Mouse (Mus musculus): ENCODE results near the gene Gm28044.
"Not testable (repeated sequence)": the region's sequence is repeated elsewhere in the genome, so short reads cannot be mapped to it uniquely, and the experiment has no call there.

Gene Gm28044

DNA sequence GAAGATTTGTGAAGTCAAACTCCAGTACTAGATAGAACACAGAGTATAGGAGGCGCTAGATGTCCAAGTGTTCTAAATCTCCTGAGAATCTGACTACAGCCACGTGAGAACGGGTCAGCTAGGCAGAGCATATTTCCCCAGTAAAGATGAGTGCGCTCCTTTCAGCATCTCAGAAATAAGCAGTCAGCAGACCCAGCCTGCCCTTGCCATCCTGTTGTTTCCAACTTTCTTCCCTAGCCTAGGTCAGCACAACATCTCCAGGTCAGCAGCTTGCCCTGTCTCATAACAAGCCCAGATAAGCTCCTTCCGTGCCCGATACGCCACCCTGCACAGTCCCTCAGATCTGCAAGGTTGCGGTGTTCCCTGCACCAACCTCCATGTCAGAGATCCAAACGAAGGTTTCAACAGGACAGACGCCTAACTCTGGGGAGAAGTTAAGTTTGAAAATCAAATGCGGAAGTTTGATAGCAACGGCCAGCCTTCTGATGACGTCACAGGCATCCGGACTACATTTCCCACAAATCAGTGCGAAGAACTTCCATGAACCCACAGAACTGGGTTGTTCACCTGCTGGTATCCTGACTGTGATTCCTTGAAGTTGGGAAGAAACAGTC, at the start of gene Gm28044, which contains the start of gene Zfp953:
Gene Gm28044 (minus strand): TSS at position 406 of the 614 bp plus-strand sequence.
Gene Zfp953 (minus strand): TSS at position 475 of the 614 bp plus-strand sequence.
- ChIA-PET CTCF (no interaction called here), POLR2A (interaction anchor here in 2 of 4 experiments (0.6 to 1.7 kb wide), 12 partner anchors 12 to 364 kb away, joined by 3 to 7 read pairs (median 4); partner anchors contain the start of genes Zfp457 (in 2 of the 2), Zfp595 (in 2 of the 2), Gm28041 (in 1 of the 2) and Zfp429 (in 1 of the 2))

DNA sequence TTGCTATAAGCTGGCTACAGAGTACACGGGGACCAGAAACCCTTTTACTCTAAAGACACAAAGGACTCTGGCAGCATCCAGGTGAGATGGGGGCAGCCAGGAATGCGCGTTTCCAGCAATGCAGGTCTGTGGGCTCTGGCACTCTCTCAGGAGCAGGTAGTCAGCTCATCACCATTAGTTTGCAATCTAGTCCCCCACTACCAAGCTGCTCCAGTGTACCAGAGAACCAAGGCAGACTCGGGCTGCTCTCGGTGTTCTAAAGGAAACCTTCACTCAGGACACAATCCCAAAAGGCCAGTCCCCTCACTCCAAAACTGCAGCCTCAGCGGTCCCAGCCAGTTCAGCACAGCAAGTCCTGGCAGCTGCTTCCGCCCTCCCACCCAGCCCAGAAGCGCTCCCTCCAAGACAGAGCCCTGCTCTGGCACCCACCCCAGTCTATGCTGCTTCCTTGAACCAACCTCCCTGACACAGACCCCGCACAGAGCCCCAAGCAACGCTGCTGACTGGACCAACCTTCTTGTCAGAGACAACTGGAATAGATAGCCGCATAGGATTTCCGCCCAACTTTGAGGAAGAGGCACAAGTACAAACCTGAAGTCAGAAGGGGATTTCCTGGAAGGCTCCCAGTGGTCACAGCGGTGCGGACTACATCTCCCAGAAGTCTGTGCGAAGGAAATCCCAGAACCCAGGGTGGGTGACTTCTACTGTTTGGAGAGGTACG, 39.0 kb upstream of the Gm28044 start, which contains the start of gene Zfp429:
Gene Zfp429 (minus strand): TSS at position 637 of the 721 bp plus-strand sequence.
- POLR2A ChIA-PET = interaction anchor here in 3 of 4 experiments (0.7 to 1.7 kb wide), 8 partner anchors 21 to 228 kb away, joined by 3 to 18 read pairs (median 4); partner anchors contain the start of genes Gm28041 (in 3 of the 3), Zfp456 (in 3 of the 3), Gm28044 (in 1 of the 3) and Zfp874a (in 1 of the 3)
- CTCF ChIA-PET = not testable (repeated sequence)

DNA sequence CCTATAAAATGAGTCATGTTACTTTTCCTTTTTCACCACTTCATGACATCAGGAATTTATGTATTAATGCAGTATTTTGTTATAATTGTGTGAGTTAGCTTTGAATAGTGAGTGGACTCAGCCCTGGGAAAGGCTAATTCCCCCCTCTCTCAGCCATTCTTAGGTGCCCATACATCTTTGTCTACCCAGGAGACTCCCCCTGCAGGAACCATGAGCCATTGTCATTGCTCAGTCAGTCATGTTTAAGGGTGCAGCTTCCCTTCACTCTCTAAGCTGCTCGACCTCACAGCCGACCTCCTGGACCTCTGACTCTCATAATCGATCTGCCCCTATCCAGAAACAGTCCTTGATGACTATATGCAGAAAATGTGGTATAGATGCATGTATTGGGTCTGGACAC, 15.9 kb upstream of the Gm28044 start:
- CTCF ChIA-PET = not testable (repeated sequence)
- POLR2A ChIA-PET = interaction anchor here in 1 of 4 experiments (0.9 to 1.5 kb wide), 3 partner anchors 28 to 107 kb away, joined by 3 to 4 read pairs (median 3); no protein-coding TSS in a partner anchor

DNA sequence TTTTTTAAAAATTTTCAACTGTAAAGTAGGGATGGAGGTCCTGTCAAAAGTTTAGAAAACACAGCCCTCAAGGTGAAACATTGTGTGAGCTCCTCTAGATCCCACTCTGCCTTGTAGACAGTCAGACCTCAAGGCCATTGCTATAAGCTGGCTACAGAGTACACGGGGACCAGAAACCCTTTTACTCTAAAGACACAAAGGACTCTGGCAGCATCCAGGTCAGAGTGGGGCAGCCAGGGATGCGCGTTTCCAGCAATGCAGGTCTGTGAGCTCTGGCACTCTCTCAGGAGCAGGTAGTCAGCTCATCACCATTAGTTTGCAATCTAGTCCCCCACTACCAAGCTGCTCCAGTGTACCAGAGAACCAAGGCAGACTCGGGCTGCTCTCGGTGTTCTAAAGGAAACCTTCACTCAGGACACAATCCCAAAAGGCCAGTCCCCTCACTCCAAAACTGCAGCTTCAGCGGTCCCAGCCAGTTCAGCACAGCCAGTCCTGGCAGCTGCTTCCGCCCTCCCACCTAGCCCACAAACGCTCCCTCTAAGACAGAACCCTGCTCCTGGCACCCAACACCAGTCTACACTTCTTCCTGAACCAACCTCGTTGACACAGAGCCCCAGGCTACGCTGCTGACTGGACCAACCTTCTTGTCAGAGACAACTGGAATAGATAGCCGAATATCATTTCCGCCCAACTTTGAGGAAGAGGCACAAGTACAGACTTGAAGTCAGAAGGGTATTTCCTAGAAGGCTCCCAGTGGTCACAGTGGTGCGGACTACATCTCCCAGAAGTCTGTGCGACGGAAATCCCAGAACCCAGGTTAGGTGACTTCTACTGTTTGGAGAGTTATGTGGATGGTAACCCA, 14.9 kb upstream of the Gm28044 start, which contains the start of the genes Gm28041 and Zfp456:
Gene Gm28041 (minus strand): TSS at position 684 of the 862 bp plus-strand sequence.
Gene Zfp456 (minus strand): TSS at position 761 of the 862 bp plus-strand sequence.
- POLR2A ChIA-PET = interaction anchor here in 3 of 4 experiments (0.5 to 2.0 kb wide), 15 partner anchors 11 to 202 kb away, joined by 3 to 18 read pairs (median 4); partner anchors contain the start of genes Zfp429 (in 3 of the 3), Gm28044 (in 1 of the 3), Rsl1 (in 1 of the 3) and Zfp58 (in 1 of the 3)
- CTCF ChIA-PET = interaction anchor here in 1 of 4 experiments (1.6 kb wide), 1 partner anchor 78 kb away, joined by 3 read pairs; no protein-coding TSS in a partner anchor

DNA sequence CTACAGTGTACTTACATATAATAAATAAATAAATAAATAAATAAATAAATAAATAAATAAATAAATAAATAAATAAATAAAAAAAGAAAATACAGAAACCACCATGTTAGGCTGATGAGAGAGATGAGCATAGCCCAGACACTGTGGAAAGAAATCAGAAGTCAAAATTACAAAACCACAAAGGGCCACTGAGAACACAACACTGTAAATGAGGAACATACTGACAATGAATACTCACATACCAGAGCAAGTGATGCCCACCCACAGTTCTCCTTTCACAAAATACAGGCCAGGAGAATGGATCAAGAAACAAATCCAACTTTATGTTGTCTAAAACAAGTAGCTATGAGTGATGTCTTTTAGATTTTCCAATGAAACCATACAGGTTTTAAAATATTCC, 8.5 kb downstream of the Gm28044 start:
- ChIA-PET CTCF (no interaction called here), POLR2A (interaction anchor here in 1 of 4 experiments (1.2 kb wide), 1 partner anchor 23 kb away, joined by 3 read pairs; no protein-coding TSS in a partner anchor)

DNA sequence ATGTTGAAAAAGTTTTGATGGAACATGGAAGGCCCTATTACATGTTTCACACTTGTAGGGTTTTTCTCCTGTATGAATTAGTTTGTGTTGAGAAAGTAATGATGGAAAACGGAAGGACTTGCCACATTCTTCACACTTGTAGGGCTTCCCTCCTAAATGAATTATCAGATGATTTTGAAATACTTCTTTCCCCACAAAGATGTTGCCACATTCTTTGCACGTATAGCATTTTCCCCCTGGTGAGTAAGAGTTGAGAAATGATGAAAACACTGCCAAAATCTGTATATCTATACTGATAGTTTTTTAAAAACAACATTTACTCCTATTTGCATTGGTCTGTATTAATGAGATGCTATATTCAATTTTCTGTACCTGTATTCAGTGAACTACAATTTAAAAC, 16.9 kb downstream of the Gm28044 start:
- CTCF ChIA-PET = no interaction called here
- POLR2A ChIA-PET = interaction anchor here in 1 of 4 experiments (1.5 to 1.6 kb wide), 2 partner anchors 10 to 13 kb away, joined by 3 to 7 read pairs; partner anchors contain the start of gene Zfp595

DNA sequence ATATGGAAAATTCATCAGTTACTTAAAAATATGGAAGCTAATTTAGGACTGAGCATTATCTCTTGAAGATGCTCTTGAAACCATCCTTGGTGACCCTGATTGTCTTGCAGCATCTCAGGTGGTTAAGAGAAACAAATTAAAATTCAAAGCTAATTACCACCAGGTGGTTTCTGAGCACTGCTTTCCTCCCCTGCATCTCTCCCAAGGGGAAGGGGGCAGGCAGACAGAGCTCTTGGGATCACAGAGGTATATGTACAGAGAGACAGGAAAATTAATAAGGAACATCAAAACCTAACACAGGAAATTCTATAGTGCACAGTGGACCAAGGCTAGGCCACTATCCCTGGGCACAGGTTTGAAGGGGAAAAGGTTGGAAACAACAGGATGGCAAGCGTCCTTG, 27.5 kb downstream of the Gm28044 start:
- ChIA-PET POLR2A (interaction anchor here in 3 of 4 experiments (1.0 to 2.1 kb wide), 12 partner anchors 12 to 167 kb away, joined by 3 to 10 read pairs (median 4); partner anchors contain the start of genes Gm28044 (in 2 of the 3), Zfp874b (in 2 of the 3), Zfp953 (in 2 of the 3) and Zfp455 (in 1 of the 3)), CTCF (interaction anchor here (0.6 to 1.8 kb wide), 9 partner anchors 26 to 511 kb away, joined by 3 to 8 read pairs (median 4); partner anchors contain the start of genes Zfp457 (in 3 of the 4) and Gm28557 (in 1 of the 4))

DNA sequence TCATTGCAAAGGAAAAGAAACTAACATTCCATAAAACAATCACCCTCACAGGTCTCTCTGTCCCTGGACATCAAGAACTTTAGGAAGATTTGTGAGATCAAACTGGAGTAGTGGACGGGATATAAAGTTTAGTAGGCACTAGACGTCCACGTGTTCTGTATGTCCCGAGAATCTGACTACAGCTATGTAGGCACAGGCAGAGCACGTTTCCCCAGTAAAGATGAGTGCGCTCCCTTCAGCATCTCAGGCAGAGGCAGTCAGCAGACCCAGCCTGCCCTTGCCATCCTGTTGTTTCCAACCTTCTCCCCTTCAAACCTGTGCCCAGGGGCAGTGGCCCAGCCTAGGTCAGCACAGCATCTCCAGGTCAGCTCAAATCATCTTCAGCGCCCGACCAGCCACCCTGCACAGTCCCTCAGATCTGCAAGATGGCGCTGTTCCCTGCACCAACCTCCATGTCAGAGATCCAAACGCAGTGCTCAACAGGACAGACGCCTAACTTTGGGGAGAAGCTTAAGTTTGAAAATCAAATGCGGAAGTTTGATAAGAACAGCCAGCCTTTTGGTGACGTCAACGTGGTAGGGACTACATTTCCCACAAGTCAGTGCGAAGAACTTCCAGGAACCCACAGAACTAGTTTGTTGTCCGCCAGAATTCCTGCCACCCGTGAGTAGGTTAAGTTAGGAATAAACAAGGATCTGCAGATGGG, 28.2 kb downstream of the Gm28044 start, which contains the start of gene Zfp595:
Gene Zfp595 (minus strand): TSS at position 552 of the 706 bp plus-strand sequence.
- ChIA-PET CTCF (interaction anchor here (0.5 to 1.8 kb wide), 11 partner anchors 12 to 512 kb away, joined by 3 to 8 read pairs (median 4); partner anchors contain the start of genes Zfp457 (in 2 of the 4), Gm28557 (in 1 of the 4) and Zfp455 (in 1 of the 4)), POLR2A (interaction anchor here (0.7 to 2.1 kb wide), 15 partner anchors 12 to 175 kb away, joined by 3 to 10 read pairs (median 4); partner anchors contain the start of genes Gm28044 (in 2 of the 4), Zfp457 (in 2 of the 4), Zfp874b (in 2 of the 4) and Zfp953 (in 2 of the 4))

DNA sequence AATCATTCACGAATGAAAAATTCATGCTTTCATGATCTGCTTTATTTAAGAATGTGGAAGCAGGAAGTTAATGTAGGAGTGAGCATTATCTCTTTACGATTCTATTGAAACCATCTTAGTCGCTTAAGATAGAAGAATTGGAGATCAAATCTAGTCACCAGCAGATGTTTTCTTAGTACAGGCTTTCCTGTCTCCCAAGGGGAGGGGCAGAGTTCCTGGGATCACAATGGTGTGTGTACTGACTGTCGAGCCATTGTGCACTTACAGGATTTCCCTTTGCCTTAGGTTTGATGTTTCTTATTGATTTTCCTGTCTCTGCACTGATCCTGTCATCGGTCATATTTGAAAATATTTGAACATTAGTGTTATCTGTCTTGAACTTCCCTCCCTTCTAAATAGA, 53.6 kb downstream of the Gm28044 start:
- CTCF ChIA-PET = interaction anchor here in 3 of 4 experiments (0.7 to 1.4 kb wide), 6 partner anchors 25 to 315 kb away, joined by 3 to 33 read pairs (median 4); partner anchors contain the start of gene Zfp595 (in 2 of the 3)

DNA sequence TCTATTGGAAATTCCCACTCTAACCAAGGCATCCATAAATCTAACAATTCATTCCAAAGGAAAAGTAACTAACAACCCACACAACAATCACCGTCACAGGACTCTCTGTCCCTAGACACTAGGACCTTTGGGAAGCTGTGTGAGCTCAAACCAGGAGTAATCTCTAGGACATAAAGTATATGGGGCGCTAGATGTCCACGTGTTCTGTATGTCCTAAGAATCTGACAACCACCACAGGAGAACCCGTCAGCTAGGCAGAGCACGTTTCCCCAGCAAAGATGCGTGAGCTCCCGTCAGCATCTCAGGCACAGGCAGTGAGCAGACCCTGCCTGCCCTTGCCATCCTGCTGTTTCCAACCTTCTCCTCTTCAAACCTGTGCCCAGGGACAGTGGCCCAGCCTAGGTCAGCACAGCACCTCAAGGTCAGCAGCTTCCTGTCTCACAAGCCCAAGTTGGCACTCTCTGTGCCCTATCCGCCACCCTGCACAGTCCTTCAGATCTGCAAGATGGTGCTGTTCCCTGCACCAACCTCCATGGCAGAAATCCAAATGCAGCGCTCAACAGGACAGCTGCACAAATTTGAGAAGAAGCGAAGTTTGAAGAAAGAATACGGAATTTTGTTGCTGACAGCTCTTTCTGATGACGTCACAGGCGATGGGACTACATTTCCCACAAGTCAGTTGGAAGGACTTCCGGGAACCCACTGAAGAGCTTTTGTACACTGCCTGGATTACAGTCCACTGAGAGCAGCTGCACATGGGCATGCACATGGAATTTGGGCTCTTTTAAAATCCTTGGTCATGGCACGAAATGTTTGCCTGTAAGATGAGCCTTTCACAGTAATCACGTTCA, 54.3 kb downstream of the Gm28044 start, which contains the start of gene Zfp457:
Gene Zfp457 (minus strand): TSS at position 664 of the 851 bp plus-strand sequence.
- POLR2A ChIA-PET = interaction anchor here in 3 of 4 experiments (0.6 to 1.9 kb wide), 35 partner anchors 9 to 538 kb away, joined by 3 to 19 read pairs (median 4); partner anchors contain the start of genes Zfp58 (in 2 of the 3), Zfp874b (in 2 of the 3), Gm28557 (in 1 of the 3) and Zfp455 (in 1 of the 3)
- CTCF ChIA-PET = interaction anchor here in 3 of 4 experiments (0.5 to 1.4 kb wide), 8 partner anchors 26 to 314 kb away, joined by 3 to 33 read pairs (median 4); partner anchors contain the start of gene Zfp595 (in 2 of the 3)

More for the DNA sequence above, 53.6 kb downstream of the Gm28044 start:
- POLR2A ChIA-PET = interaction anchor here in 3 of 4 experiments (0.6 to 1.9 kb wide), 31 partner anchors 8 to 538 kb away, joined by 3 to 19 read pairs (median 4); partner anchors contain the start of genes Zfp58 (in 2 of the 3), Zfp874b (in 2 of the 3), Gm28557 (in 1 of the 3) and Zfp455 (in 1 of the 3)

DNA sequence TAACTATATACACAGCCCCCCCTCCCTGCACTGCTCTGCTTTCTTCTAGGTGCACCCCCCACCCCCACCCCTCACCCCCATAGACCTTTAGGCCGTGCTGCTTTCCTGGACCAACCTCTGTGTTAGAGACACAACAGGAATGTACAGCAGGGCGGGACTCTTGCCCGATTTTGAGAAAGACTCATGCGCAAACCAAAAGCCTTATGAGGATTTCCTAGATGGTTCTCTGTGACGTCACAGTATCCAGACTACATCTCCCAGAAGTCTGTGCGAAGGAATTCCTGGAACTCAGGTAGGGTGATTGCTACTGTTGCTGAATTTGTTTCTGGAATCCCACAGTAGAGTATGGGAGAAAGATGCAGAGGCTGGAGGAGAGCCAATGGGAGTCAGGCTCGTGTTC, 82.0 kb downstream of the Gm28044 start, which contains the start of gene Zfp458:
Gene Zfp458 (minus strand): TSS at position 153 of the 400 bp plus-strand sequence.
- POLR2A ChIA-PET = interaction anchor here in 1 of 4 experiments (0.6 kb wide), 1 partner anchor 9 kb away, joined by 3 read pairs; no protein-coding TSS in a partner anchor

DNA sequence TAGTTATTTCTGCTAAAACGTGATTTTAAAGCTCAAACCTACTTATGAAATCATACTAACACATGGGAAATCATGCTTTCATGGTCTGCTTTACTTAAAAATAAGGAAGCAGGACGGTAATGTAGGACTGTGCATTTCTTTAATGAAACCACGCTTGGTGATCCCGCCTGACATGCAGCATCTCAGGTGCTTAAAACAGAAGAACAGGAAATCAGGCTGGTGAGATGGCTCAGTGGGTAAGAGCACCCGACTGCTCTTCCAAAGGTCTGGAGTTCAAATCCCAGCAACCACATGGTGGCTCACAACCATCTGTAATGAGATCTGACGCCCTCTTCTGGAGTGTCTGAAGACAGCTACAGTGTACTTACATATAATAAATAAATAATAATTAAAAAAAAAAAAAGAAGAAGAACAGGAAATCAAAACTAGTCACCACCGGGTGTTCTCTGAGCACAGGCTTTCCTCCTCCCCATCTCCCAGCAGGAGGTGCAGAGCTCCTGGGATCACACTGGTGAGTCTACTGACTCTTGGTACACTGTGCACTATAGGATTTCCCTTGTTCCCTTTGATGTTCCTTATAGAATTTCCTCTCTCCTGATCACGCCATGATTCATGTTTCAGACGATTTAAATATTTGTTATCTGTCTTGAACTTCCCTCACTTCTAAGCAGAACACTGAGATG, 90.8 kb downstream of the Gm28044 start:
- CTCF ChIA-PET = not testable (repeated sequence)
- POLR2A ChIA-PET = interaction anchor here in 2 of 4 experiments (0.8 to 2.7 kb wide), 7 partner anchors 9 to 460 kb away, joined by 3 to 13 read pairs (median 4); partner anchors contain the start of genes Gm28557 (in 1 of the 2), Zfp457 (in 1 of the 2) and Zfp65 (in 1 of the 2)

More for the DNA sequence above, 82.0 kb downstream of the Gm28044 start, which contains the start of gene Zfp458:
- CTCF ChIA-PET = no interaction called here

DNA sequence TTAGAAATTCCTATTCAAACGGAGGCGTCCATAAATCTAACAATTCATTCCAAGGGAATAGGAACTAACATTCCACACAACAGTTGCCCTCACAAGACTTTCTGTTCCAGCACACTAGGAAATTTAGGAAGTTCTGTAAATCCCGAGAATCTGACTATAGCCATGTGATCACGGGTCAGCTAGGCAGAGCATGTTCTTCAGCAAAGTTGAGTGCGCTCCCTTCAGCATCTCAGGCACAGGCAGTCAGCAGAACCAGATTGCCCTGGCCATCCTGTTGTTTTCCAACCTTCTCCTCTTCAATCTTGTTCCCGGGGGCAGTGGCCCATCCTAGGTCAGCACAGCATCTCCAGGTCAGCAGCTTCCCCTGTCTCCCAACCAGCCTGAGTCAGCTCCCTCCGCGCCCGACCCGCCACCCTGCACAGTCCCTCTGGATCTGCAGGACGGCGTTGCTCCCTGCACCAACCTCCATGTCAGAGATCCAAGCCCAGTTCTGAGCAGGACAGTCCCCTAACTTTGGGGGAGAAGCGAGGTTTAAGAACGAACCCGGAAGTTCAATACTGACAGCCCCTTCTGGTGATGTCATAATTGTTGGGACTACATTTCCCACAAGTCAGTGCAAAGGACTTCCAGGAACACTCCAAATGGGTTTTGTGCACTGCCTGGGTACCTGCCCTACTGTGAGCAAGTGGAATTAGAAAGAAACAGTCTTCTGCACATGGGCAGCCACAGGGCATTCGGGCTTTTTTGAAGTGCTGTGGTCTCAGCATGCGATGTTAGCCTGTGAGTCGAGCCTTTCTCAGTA, 91.6 kb downstream of the Gm28044 start:
- CTCF ChIA-PET = interaction anchor here in 1 of 4 experiments (0.6 kb wide), 1 partner anchor 160 kb away, joined by 3 read pairs; no protein-coding TSS in a partner anchor

More for the DNA sequence above, 91.6 kb downstream of the Gm28044 start:
- POLR2A ChIA-PET = interaction anchor here in 2 of 4 experiments (0.7 to 2.7 kb wide), 8 partner anchors 10 to 461 kb away, joined by 3 to 13 read pairs (median 4); partner anchors contain the start of genes Gm28557 (in 1 of the 2), Zfp457 (in 1 of the 2) and Zfp65 (in 1 of the 2)
